Mouse (Mus musculus) stomach, embryonic 14.5 days (tissue): ENCODE measurements around the gene Olfr736. TPM values are rescaled to one million over a fixed set of nuclear protein-coding genes. Genes with fewer than 3 reads are reported as not detected.

Source experiments
- polyA plus RNA-seq: library from polyadenylated mRNA; unstranded; fragments of >200 nt; fragmentation: Nextera tagmentation; extraction: Ambion mirVana; gene quantifications from 2 replicates; pipeline ENCODE4 v1.2.1, GENCODE M21; 2014

Olfr736 gene
- polyA plus RNA-seq, 1 experiment from 2014 or later: not detected

Other genes starting within 250 kb of the Olfr736 start
- gene Olfr728, start 238.5 kb upstream of the Olfr736 start, polyA plus RNA-seq: not detected in 2 replicates
- gene Olfr729, start 228.3 kb upstream of the Olfr736 start, polyA plus RNA-seq: not detected in 2 replicates
- not detected in 2 replicates for gene Olfr730, start 193.0 kb upstream of the Olfr736 start, polyA plus RNA-seq
- gene Olfr731, start 139.3 kb upstream of the Olfr736 start, polyA plus RNA-seq: not detected in 2 replicates
- gene Olfr732, start 97.0 kb upstream of the Olfr736 start, polyA plus RNA-seq: not detected in 2 replicates
- not detected in 2 replicates for gene Olfr733, start 79.6 kb upstream of the Olfr736 start, polyA plus RNA-seq
- not detected in 2 replicates for gene Olfr734, start 54.4 kb upstream of the Olfr736 start, polyA plus RNA-seq
- not detected in 2 replicates for gene Olfr735, start 32.3 kb upstream of the Olfr736 start, polyA plus RNA-seq
- gene Tlr11, start 23.2 kb upstream of the Olfr736 start, polyA plus RNA-seq: not detected in 2 replicates
- not detected in 2 replicates for gene Olfr738, start 26.4 kb downstream of the Olfr736 start, polyA plus RNA-seq
- not detected in 2 replicates for gene Olfr739, start 37.5 kb downstream of the Olfr736 start, polyA plus RNA-seq
- gene Olfr740, start 64.4 kb downstream of the Olfr736 start, polyA plus RNA-seq: not detected in 2 replicates
- not detected in 2 replicates for gene Olfr741, start 91.6 kb downstream of the Olfr736 start, polyA plus RNA-seq
- gene Olfr742, start 122.4 kb downstream of the Olfr736 start, polyA plus RNA-seq: not detected in 2 replicates
- gene Olfr743, start 140.7 kb downstream of the Olfr736 start, polyA plus RNA-seq: not detected in 2 replicates
- gene Olfr744, start 233.7 kb downstream of the Olfr736 start, polyA plus RNA-seq: not detected in 2 replicates